Mouse (Mus musculus): Measurements from ENCODE around the gene Phyh. TPM values are rescaled to one million over a fixed set of nuclear protein-coding genes. Genes with fewer than 3 reads are reported as not detected.
A peak's percentile ranks its signal among the peaks of the same experiment; 100 is the strongest.
"Not testable (repeated sequence)": the region's sequence is repeated elsewhere in the genome, so short reads cannot be mapped to it uniquely, and the experiment has no call there.

Gene Phyh
- polyA plus RNA-seq, 1 experiment from 2014 or later = 39.2 TPM

DNA sequence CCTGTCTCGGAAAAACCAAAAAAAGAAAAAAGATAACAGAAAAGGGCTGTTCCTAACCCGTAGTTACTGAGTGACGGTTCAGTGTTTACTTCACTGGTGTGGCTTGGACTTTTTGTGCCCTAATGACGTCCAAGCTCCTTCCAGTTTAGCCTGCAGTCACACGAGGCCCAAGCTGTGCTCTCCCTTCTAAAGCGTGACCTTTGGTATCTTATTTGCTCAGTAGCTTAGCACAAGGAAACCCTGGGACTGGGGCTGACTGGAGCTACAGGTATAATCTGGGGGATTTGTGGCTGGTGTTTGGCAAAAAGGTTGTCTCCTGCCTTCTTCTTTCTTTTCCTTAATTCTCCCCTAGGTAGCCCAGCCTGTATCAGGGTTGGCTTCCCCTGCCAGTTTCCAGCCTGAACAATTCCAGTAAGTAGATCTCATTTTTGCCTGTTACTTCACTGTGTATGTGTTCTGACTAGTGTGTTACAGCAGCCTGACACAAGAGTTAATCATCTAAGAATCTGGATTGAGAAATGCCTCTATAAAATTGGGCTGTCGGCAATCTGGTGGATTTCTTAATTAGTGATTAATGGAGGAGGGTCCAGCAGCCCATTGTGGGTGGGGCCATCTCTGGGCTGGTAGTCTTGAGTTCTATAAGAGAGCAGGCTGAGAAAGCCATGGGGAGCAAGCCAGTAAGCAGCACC is 3.8 kb downstream of the Phyh start:
- H3K36me3 ChIP-seq = peaks cover 21% of the 10 kb centered on the region
- ATAC-seq = peak; percentile 20
- WGBS (ENCODE audit: insufficient replicate concordance) = 46% methylated on average over 7 of the region's 7 CpGs
- H3K27ac ChIP-seq = peak overlapping the region; percentile 65
- H3K9ac ChIP-seq = no peak overlapping the region
- no peak overlapping the region for H3K4me2 ChIP-seq
- no peaks in the 10 kb centered on the region for H3K27me3 ChIP-seq (replicated peaks)
- peaks cover 18% of the 10 kb centered on the region for H3K4me1 ChIP-seq
- H3K9me3 ChIP-seq (replicated peaks) = peaks cover 4% of the 10 kb centered on the region; the same call in 1 of the 2 replicates
- no peak overlapping the region for H3K4me3 ChIP-seq

DNA sequence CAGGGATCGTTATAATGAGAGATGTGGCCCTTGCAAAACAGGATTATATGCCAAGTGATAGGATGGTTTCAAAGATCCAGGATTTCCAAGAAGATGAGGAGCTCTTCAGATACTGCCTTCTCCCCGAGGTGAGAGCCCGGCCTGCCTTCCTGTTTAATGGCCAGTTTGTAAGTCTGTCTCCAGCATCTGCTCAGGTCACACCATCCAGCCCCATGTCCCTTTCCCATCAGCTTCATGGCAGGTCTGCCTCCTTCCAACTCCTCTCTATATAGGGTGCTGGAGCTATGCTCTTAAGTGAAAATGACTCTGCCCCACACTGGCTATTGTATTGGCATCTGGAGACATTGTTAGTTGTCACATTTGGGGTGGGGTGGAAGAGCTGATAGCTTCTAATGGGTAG is 8.6 kb downstream of the Phyh start:
- H3K4me2 ChIP-seq = no peak overlapping the region
- no peak overlapping the region for H3K9ac ChIP-seq
- H3K4me3 ChIP-seq = no peak overlapping the region
- H3K9me3 ChIP-seq (replicated peaks) = peaks cover 4% of the 10 kb centered on the region; the same call in 1 of the 2 replicates
- no peak for ATAC-seq
- 67% methylated on average over 3 of the region's 3 CpGs for WGBS (ENCODE audit: insufficient replicate concordance)
- no peaks in the 10 kb centered on the region for H3K27me3 ChIP-seq (replicated peaks)
- H3K36me3 ChIP-seq = peaks cover 32% of the 10 kb centered on the region
- H3K4me1 ChIP-seq = no peaks in the 10 kb centered on the region
- no peak overlapping the region for H3K27ac ChIP-seq

DNA sequence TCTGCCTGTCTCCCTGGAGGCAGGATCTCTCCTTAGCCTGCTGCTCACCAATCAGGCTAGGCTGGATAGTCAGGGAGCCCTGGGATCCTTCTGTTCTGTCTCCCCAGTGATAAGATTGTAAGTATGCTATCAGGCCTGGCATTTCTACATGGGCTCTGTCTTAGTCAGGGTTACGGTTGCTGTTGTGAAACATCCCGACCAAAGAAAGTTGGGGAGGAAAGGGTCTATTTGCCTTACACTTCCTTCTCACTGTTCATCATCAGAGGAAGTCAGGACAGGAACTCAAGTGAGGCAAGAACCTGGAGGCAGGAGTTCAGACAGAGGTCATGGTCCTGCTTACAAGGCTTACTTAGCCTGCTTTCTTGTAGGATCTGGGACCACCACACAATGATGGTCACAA is 10.4 kb downstream of the Phyh start:
- Histone ChIP-seq H3K36me3 (peaks cover 33% of the 10 kb centered on the region), H3K9me3 (replicated peaks) (peaks cover 4% of the 10 kb centered on the region; the same call in 1 of the 2 replicates), H3K27ac (no peak overlapping the region), H3K4me3 (no peak overlapping the region), H3K27me3 (replicated peaks) (no peaks in the 10 kb centered on the region), H3K9ac (no peak overlapping the region), H3K4me2 (no peak overlapping the region), H3K4me1 (no peaks in the 10 kb centered on the region)
- no peak for ATAC-seq
- 51% methylated on average over 2 of the region's 2 CpGs for WGBS (ENCODE audit: insufficient replicate concordance)

DNA sequence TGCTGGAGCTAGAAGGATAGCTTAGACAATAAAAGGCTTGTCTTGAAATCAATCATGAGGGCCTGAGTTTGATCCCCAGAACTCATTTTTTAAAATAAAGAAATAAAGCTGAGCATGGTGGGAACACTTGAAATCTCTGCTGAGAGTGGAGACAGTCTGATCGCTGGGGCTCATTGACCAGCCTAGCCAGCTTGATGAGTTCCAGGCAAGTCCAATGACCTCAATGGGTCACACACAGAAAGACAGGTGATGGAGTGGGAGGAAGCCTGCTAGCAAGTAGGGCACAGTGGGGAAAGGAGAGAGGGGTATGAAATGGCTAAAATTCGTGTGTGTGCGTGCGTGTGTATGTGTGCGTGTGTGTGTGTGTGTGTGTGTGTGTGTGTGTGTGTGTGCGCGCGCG is 15.7 kb downstream of the Phyh start:
- WGBS (ENCODE audit: insufficient replicate concordance) = 83% methylated on average over 9 of the region's 9 CpGs

DNA sequence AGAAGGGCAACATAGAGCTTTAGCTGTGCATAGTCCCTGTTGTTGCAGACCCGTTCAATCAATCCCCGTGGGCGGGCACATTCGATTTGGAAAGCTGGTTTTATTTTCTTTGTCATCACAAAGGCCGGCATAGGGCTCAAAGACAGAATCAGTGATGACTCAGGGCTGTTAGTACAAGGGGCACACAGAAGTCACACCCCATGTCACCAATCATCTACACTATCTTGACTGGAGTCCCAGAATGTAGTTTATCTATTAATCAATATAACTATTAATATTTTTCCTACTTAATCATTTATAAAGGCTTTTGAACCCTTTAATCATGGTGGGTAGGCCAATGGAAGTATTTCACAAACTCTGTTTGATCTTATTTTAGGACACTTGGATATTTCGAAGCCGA is 19.1 kb downstream of the Phyh start:
- Histone ChIP-seq H3K4me2 (no peak overlapping the region), H3K9ac (no peak overlapping the region), H3K36me3 (peaks cover 26% of the 10 kb centered on the region), H3K27me3 (replicated peaks) (no peaks in the 10 kb centered on the region), H3K9me3 (replicated peaks) (0 out of 2 replicates have a peak, but pooled peaks cover under 1% of the 10 kb centered on the region), H3K4me1 (no peaks in the 10 kb centered on the region), H3K4me3 (no peak overlapping the region), H3K27ac (no peak overlapping the region)
- 78% methylated on average over 7 of the region's 7 CpGs for WGBS (ENCODE audit: insufficient replicate concordance)
- ATAC-seq = no peak

More for the DNA sequence above, 15.7 kb downstream of the Phyh start:
- H3K27ac ChIP-seq = no peak overlapping the region
- H3K27me3 ChIP-seq (replicated peaks) = no peaks in the 10 kb centered on the region
- ATAC-seq = no peak
- H3K4me2 ChIP-seq = no peak overlapping the region
- peaks cover 27% of the 10 kb centered on the region for H3K36me3 ChIP-seq
- H3K9ac ChIP-seq = no peak overlapping the region
- H3K4me3 ChIP-seq = no peak overlapping the region
- no peaks in the 10 kb centered on the region for H3K4me1 ChIP-seq
- no peaks in the 10 kb centered on the region for H3K9me3 ChIP-seq (replicated peaks)

DNA sequence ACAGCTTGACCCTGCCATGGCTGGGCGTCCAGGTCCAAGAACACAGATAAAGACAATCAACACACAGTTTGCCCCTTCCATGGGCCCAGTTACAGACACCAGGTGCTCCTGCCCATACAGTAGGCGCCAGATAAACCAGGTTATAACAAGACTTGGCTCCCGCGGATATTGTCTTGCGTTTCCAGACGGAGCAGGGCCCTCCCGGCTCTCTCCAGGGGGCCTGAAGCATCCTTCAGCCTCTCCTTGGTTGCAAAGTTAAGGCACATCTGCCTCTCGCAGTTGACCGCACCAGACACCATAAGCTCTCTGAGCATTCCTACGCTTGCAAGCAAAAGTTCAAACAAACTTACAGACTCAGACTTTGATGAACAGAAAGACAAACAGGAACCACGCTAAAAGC is 22.0 kb downstream of the Phyh start:
- Histone ChIP-seq H3K9ac (no peak overlapping the region), H3K9me3 (replicated peaks) (0 out of 2 replicates have a peak, but pooled peaks cover 11% of the 10 kb centered on the region), H3K36me3 (peaks cover 23% of the 10 kb centered on the region), H3K27me3 (replicated peaks) (no peaks in the 10 kb centered on the region), H3K27ac (no peak overlapping the region), H3K4me1 (no peaks in the 10 kb centered on the region), H3K4me2 (no peak overlapping the region), H3K4me3 (no peak overlapping the region)
- no peak for ATAC-seq
- 70% methylated on average over 11 of the region's 11 CpGs for WGBS (ENCODE audit: insufficient replicate concordance)

DNA sequence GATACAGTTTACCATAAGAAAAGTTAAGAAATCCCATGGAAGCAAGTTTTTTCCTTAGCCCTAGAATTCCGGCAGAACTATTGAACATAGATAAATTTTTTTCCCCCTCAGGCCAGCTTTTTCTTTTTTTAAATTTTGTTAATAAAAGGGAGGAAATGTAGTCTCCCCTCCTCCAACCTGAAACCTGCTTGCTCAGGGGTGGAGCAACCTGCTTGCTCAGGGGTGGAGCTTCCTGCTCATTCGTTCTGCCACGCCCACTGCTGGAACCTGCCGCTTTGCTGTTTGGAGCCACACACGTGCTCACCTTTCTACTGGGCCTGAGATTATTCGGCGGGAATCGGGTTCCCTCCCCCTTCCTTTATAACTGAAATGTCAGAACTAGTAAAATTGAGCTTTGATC is 30.9 kb downstream of the Phyh start:
- H3K4me1 ChIP-seq = not testable (repeated sequence)

DNA sequence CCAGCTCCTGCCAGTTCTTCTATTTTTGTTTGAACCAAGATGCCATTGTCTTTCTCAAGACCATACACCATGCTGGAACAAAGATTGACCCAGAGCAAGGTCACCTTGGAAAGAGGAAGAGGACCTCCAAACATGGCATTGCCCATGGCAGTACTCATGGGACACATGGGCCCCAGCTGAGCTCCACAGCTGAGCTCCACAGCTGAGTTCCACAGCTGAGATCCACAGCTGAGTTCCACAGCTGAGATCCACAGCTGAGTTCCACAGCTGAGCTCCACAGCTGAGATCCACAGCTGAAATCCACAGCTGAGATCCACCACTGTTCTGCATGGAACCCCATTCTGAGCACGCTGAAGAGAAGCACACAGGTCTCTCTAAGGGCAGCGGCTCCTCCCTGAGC is 32.2 kb downstream of the Phyh start:
- 72% methylated on average over 2 of the region's 2 CpGs for WGBS (ENCODE audit: insufficient replicate concordance)
- no peaks in the 10 kb centered on the region for H3K27me3 ChIP-seq (replicated peaks)
- ATAC-seq = no peak
- H3K27ac ChIP-seq = no peak overlapping the region
- no peaks in the 10 kb centered on the region for H3K4me1 ChIP-seq
- H3K4me3 ChIP-seq = no peak overlapping the region
- no peaks in the 10 kb centered on the region for H3K36me3 ChIP-seq
- no peaks in the 10 kb centered on the region for H3K9me3 ChIP-seq (replicated peaks)
- no peak overlapping the region for H3K4me2 ChIP-seq
- no peak overlapping the region for H3K9ac ChIP-seq

More for the DNA sequence above, 30.9 kb downstream of the Phyh start:
- H3K27me3 ChIP-seq (replicated peaks); H3K4me2 ChIP-seq; H3K27ac ChIP-seq; H3K9me3 ChIP-seq (replicated peaks); H3K36me3 ChIP-seq; H3K9ac ChIP-seq; H3K4me3 ChIP-seq; ATAC-seq: not testable (repeated sequence)
- 65% methylated on average over 8 of the region's 8 CpGs for WGBS (ENCODE audit: insufficient replicate concordance)

DNA sequence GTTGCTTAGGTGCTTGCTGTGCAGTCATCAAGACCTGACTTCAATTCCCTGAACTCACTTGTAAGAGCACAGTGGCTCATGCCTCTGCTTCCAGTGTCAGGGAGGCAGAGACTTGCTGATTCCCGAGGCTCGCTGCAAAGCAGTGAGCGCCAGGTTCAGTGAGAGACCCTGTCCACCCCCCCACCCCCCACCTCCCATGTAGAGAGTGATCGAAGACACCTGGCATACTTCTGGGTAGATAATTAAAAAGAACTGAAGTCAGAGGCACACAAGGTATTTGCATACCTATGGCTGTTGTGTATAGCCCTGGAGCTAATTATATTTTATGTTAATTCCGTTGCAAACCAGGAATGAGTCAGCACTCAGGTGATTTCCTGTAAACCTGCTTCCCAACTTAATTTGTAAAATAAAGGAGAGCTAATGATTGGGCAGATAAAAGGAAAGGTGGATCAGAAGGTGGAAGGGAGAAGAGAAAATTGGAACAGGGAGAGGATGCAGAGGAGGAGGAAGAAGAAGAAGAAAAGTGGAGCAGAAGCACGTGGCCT is 35.5 kb downstream of the Phyh start:
- H3K4me3 ChIP-seq = no peak overlapping the region
- no peaks in the 10 kb centered on the region for H3K27me3 ChIP-seq (replicated peaks)
- no peaks in the 10 kb centered on the region for H3K4me1 ChIP-seq
- 74% methylated on average over 6 of the region's 6 CpGs for WGBS (ENCODE audit: insufficient replicate concordance)
- H3K4me2 ChIP-seq = no peak overlapping the region
- ATAC-seq = no peak
- no peaks in the 10 kb centered on the region for H3K36me3 ChIP-seq
- no peaks in the 10 kb centered on the region for H3K9me3 ChIP-seq (replicated peaks)
- H3K9ac ChIP-seq = no peak overlapping the region
- H3K27ac ChIP-seq = no peak overlapping the region

DNA sequence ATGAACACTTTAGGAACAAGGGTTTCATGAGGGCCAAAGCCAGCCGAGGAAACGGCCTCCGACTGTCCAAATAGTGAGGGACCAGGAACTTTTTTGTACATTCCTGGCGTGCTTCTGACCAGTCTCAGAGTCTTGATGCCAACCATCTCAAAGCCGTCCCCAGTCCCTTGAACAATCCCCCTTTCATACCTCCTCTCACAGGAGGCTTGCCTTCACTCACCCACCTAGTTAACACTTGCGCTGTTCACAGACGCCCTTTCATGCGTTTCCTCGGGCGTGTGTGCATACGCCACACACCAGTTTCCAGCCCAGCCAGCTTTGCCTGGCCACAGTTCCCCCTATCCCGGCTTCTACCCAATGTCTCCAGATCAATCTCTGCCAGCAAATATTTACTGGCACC is 39.2 kb downstream of the Phyh start:
- no peak for ATAC-seq
- no peak overlapping the region for H3K27ac ChIP-seq
- WGBS (ENCODE audit: insufficient replicate concordance) = 71% methylated on average over 12 of the region's 12 CpGs
- H3K36me3 ChIP-seq = no peaks in the 10 kb centered on the region
- no peak overlapping the region for H3K4me3 ChIP-seq
- no peaks in the 10 kb centered on the region for H3K27me3 ChIP-seq (replicated peaks)
- no peak overlapping the region for H3K4me2 ChIP-seq
- H3K9ac ChIP-seq = no peak overlapping the region
- H3K9me3 ChIP-seq (replicated peaks) = no peaks in the 10 kb centered on the region
- H3K4me1 ChIP-seq = no peaks in the 10 kb centered on the region

DNA sequence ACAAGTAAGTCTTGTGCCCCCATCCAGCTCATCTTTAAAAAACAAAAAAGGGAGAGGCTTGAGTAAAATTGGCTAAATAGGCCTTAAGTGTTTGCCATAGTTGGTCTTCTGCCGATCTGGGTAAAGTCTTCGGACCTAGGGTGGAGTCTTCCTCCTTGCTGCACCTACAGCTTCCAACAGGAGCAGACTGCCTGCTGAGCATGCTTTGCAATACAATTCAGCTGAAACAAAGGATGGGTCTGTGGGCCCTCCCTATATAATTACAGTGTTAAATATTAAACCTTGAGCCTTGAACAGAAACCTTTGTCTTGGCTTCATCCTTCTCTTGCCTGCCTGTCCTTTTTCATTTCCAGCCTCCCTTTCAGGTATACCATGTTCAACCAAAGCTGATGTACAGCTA is 49.0 kb downstream of the Phyh start:
- 74% methylated on average over 2 of the region's 2 CpGs for WGBS (ENCODE audit: insufficient replicate concordance)
- Histone ChIP-seq H3K4me3 (no peak overlapping the region), H3K9me3 (replicated peaks) (no peaks in the 10 kb centered on the region), H3K4me2 (no peak overlapping the region), H3K36me3 (no peaks in the 10 kb centered on the region), H3K27me3 (replicated peaks) (no peaks in the 10 kb centered on the region), H3K9ac (no peak overlapping the region), H3K4me1 (no peaks in the 10 kb centered on the region), H3K27ac (no peak overlapping the region)
- ATAC-seq = no peak

DNA sequence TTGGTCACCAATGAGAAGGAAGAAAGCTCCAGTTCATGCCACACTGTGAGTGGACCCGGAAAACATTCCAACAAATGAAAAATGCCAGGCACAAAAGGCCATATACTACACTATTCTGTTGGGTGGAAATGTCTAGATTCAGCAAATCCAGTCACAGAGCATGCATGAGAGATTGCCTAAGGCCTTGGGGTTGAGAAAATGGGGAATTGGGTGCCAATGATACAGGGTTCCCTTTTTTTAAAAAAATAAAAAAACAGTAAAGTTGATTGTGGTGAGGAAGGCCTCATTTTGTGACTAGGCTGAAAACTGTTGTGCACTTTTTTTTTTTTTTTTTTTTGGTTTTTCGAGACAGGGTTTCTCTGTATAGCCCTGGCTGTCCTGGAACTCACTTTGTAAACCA is 50.3 kb downstream of the Phyh start:
- H3K4me2 ChIP-seq = no peak overlapping the region
- 68% methylated on average over 1 of the region's 2 CpGs for WGBS (ENCODE audit: insufficient replicate concordance)
- no peak overlapping the region for H3K9ac ChIP-seq
- no peaks in the 10 kb centered on the region for H3K9me3 ChIP-seq (replicated peaks)
- no peak overlapping the region for H3K4me3 ChIP-seq
- ATAC-seq = no peak
- no peaks in the 10 kb centered on the region for H3K36me3 ChIP-seq
- H3K4me1 ChIP-seq = no peaks in the 10 kb centered on the region
- H3K27me3 ChIP-seq (replicated peaks) = no peaks in the 10 kb centered on the region
- H3K27ac ChIP-seq = no peak overlapping the region

DNA sequence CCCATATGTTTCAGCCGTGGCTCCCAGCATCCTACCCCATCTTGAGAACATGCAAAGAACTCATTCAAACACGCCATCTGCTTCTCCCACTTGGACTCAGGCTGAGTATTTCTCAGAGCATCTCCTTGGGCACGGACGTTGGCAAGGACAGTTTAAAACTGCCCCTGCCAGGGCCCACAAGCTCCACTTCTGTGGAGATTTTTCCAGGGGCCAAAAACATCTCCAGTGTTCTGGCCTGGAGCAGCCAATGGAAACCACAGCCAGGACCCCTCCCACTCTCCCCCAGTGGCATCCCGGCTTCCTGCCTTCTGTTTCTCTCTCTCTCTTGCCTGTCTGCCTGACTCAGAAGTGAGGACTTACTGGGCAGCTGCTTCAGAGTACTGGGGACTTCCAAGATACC is 57.0 kb downstream of the Phyh start, which contains the start of gene Ucma:
Gene Ucma (plus strand): TSS at position 316 of the 400 bp plus-strand sequence.
- no peaks in the 10 kb centered on the region for H3K9me3 ChIP-seq (replicated peaks)
- H3K27ac ChIP-seq = no peak within 1 kb of the TSS
- H3K27me3 ChIP-seq (replicated peaks) = 0 out of 2 replicates have a peak, but pooled peaks cover 3% of the 10 kb centered on the region
- no peak for ATAC-seq
- no peak within 1 kb of the TSS for H3K4me2 ChIP-seq
- no peaks in the 10 kb centered on the region for H3K4me1 ChIP-seq
- H3K4me3 ChIP-seq = no peak within 1 kb of the TSS
- no peaks in the 10 kb centered on the region for H3K36me3 ChIP-seq
- H3K9ac ChIP-seq = no peak within 1 kb of the TSS
- 53% methylated on average over 5 of the region's 5 CpGs for WGBS (ENCODE audit: insufficient replicate concordance)

Measured in liver, embryonic 12.5 days (tissue).